Mouse (Mus musculus) cerebellum, adult 8-10 months (tissue): Measurements from ENCODE around the gene Trcg1.
A peak's percentile ranks its signal among the peaks of the same experiment; 100 is the strongest.
"Not testable (repeated sequence)": the region's sequence is repeated elsewhere in the genome, so short reads cannot be mapped to it uniquely, and the experiment has no call there.

Experiments
- DNase-seq: peaks from one replicate; pipeline ENCODE4 v3.0.0; 2022

Trcg1 gene

DNA sequence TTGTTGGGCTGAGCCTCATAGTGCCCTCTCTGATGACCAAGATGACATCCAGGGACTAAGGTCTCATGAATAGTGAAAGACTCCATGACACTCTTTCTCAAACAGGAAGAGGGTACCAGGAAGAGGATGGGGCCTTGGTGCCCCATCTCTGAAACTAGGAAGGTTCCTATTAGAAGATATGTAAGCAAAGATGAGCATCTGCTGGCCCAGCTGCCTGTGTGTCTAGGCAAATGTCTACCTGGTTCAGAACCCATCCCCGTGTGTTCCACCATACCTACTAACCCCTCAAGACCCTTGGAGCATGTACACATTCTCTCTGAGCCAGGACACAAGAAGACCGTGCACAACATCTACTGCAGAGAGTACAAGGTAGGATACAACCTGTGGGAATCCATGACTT, at the start of gene Trcg1:
Gene Trcg1, plus strand, starts transcription at position 301 of the 400 bp plus-strand sequence.
- no peak for DNase-seq

DNA sequence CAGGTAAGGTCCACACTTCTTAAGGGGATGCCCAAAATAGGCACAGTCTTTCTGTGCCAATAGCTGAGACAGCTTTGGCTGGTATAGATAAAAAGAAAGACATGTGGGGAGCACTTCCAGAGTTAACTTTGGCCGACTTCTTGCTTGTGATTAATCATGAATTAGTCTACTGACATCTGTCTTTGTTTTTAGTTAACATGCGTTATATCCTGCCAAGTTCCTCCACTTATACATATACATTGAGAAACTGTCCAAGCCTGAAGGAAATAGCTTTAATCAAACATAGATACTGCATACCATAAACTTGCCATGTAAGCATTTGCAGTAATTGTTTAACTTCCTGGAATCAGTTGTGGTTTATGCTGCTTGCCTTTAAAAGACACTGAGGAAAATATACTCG, 39.6 kb upstream of the Trcg1 start:
- DNase-seq = no peak

DNA sequence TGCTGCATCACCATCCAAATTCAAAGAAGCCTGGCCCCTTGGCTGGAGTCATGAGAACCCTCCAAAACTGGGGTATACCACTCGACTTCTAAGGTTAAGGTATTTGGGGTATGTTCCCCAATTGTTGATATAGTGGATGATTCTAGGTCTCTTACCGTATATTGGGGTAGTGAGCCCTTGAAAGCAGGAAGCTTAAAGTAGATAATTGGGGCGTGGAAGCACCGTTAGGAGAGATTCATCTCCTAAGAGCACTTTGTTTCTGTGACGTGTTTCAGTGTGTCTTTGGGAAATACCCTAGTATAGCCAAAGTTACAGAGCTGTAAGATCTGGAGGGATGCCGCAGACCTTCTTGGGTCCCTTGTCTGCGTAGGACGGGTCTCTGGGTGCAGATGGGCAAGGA, 38.9 kb upstream of the Trcg1 start:
- DNase-seq = no peak

DNA sequence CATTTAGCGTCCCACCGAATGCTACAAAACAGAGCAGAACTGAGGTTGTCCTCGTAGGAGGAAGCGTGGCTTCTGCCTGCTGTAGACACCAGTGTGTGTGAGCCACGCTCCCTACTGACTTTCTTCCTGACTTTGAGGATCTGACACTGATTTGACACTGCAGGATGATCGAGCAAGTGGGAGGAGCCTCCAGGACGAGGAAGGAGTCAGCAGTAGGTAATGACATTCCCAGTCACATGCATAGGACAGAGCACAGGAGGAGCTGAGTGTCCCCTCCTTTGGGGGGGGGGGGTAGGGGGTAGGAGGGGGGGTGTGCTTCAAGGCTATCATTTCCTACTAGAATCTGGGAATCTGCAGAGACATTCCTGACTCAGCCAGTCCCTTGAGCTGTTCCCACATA, 33.4 kb upstream of the Trcg1 start:
- DNase-seq = no peak

DNA sequence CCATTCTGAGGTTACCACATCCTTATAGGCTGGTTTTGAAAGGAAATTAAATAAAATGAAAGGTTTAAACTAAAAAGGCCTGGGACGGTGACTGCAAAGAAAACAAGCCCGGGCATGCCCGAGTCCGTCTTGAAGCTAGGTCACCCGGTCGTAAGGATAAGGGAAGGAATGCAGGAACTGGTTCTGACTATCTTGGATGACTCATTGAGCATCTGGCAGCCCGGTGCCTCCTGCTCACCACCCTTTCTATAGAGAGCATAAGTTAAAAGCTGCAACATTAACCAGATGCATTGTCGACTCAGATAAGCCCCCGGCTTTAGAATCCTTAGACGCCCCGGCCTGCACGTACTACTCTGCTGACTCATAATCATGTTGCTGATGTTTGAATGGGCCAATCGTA, 32.8 kb upstream of the Trcg1 start:
- not testable (repeated sequence) for DNase-seq

DNA sequence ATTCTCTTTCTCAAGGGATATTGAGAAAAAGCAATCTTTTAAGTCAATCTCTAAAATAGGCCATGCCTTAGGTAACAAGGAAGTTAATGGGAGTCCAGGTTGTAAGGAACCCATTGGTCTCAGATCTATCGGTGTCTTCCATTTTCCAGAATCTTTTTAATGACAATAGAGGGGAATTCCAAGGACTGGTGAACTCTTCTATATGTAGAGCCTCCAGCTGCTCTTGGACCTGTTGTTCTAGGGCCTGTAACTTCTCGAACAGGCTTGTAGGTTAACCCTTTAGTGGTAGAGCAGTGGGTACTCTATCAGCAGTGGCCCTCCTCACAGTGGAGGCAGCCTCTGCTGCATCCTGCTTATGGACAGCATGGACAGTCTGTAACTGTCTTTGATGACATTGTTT, 29.5 kb upstream of the Trcg1 start:
- no peak for DNase-seq

DNA sequence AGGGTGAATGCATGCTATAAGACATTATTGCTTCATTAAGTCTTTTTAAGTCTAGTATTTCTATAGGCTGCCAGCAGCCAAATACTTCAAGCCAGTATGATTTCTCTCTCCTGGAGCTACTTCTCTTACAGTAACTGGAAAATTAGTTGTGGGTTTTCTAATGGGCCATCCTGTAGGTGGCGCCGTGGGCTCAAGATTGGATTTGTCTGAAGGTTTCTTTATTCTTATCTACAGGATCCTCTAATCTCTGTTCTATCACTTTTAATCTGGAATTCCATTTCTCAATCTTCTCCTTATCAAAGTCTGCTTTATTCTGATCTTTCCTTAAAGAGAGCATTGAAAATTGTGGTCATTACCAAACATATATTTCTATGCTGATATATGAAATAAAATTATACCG, 27.0 kb upstream of the Trcg1 start:
- DNase-seq = peak; percentile 6

DNA sequence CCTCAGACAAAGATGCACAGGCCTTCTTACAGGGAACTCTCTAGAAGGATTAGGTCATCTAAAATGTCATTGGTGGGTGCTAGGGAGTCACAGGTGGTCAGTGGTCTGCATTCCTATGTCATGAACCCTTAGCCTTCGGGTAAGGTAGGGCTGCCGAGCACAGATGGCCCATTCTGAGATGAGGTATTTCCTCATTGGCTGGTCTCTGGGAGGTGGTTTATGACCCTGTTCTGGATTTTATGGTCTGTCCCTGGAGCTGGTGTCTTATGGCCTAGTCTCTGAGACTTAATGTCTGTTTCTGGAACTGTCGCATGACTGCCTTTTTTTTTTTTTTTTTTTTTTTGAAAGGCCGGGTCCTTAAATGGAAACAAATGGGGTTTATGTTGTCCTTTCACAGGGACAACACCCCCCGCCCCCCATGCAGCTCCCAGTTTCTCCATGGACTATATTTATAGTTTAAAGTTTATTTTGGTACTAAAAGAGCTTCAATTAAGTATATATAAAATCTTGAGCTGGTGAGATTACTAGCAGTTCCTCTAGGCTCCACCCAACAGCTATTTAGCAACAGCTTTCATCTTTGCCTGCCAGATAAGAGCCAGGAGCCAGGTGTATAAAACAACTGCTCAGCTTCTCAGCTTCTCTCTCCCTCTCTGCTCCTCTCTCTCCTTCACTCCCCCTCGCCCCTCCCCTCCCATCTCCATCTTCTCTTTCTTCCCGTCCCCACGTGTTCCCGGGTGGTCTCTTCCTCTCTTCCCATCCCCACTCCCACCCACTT, 23.7 kb upstream of the Trcg1 start:
- no peak for DNase-seq

DNA sequence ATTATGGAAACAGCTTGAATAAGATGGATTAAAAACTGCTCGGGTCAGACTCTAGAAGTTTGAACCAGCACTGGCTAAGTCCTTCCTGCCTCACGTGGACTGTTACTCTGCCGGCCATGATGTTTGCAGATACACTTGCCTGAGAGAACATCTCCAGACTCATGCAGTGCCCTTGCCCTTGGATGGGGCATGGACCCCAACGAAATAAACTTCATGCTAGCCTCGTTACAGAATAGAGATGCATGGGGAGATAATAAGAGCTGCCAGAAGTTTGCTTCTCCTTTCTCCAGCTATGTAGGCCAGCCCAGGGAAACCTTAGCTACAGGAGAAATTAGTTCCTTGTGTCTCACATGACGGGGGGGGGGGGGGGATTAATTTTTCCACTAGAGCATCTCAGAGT, 21.9 kb upstream of the Trcg1 start:
- no peak for DNase-seq

DNA sequence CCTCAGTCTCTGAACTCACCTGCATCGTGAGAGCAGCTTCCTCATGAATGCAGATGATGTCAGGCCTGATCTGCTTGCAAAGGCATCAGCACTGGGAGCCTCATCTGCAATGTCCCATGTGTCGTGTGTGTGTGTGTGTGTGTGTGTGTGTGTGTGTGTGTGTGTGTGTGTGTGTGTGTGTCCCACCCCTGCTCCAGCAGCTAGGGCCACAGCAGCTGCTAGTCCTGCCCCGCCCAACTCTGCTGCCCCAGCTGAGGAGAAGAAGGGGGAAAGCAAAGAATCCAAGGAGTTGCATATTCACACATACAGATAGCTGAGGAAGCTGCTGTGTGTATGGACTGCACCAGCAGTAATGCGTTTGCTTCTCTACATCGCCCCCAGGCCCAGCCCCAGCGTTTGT, 19.1 kb upstream of the Trcg1 start:
- DNase-seq = no peak

DNA sequence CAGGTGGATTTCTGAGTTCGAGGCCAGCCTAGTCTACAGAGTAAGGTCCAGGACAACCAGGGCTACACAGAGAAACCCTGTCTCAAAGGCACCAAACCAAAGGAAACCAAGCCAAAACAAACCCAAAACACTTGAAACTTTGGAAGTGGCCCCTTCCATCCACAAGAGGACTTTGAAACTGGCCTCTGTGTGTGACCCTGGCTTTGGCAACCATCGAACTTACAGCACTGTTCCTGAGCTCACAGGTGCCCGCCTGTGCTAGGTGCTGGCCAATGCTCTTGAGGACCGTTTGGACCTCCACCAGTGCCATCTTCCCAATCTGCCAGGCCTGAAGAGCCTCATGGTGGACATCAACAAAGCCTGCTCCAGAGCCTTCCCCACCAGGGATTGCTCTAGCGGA, 17.6 kb upstream of the Trcg1 start:
- no peak for DNase-seq

DNA sequence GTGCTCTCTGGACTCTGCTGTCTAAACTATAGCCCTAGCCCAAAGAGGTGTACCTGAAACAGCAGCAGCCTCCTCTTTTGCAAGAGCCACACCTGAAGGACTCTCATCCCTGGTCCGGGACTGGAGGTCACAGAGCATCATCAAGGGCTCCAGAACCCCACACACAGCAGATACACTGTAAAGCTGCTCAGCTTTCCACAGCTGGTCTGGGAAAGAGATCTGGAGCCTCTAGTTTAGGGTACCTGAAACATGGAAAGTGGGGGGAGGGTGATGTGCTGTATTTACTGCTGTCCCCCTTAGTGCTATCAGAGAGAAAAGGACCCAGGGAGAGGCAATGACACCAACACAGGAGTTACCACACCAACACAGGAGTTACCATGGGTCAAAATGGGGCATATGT, 16.8 kb upstream of the Trcg1 start:
- no peak for DNase-seq

DNA sequence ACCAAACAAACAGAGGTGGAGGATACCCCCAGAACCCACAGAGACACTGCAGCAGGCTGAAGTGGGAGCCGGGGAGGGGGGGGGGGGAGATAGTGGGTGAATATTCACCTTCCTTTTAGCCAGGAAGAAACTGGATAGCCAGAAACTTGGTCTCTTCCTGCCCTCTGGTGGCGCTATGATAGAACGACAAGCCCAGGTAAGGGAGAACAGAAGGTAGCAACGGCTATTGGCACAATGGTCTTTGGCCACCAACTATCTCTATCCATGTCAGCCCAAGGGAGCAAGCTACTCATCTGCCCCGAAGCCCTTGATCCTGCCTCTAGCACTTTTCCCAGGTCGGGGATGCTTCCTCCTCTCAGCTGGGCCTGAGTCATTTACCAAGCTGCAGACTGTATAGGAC, 16.0 kb upstream of the Trcg1 start:
- DNase-seq = peak; percentile 41

DNA sequence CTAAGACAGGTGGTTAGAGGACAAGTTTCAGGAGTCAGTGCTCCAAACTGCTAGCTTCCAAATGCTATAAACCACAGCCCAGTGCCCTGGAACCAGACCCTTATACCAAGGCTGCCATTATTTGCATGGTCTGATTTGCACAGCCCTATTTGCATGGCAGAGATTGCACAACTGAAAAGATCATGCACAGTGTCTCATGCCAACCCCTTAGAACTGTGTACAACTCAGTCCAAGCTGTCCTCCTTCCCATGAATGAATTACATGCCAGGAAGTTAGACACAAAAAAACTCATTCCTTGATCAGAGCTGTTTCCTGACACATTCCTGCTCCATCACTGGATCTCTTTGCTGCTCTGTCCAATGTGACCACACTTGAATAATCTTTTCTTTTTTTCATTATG, 13.0 kb upstream of the Trcg1 start:
- no peak for DNase-seq

DNA sequence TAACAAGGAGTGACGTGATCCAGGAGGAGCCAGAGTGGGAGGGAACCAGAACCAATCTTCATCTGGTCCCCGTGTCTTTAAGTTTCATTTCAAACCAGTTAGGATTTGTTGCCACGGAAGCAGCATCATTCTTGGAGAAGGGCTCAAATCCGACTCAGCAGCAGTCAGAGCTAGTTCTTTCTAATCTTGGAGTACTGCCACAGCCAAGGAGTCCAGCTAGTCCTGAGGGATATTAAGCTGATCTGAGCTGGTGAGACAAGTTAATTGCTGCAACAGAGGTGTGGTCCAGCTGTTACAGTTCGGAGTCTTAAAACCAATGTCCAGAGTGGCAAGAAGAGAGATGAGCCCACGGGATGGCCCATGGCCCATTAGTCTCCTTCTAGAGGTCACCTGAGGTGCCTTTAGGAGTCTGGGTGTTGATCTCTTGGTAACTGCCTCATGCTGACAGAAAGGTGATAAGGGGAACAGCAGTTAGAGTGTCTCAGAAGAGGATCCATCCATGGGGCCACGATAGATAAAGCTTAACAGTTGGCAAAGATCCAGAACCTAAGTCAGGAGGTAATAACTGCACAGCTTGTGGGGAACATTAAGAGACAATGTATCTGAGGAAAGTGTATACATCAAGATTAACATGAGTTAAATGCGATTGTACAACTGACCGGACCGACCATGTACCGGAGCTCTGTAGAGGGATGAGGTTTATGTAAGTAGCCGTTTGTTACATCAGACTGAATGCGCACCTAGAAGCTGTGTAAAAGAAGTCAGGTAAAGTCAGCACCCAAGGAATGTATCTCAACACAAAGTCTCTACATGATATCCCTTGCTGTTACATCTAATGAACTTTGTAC, 10.4 kb upstream of the Trcg1 start:
- no peak for DNase-seq

DNA sequence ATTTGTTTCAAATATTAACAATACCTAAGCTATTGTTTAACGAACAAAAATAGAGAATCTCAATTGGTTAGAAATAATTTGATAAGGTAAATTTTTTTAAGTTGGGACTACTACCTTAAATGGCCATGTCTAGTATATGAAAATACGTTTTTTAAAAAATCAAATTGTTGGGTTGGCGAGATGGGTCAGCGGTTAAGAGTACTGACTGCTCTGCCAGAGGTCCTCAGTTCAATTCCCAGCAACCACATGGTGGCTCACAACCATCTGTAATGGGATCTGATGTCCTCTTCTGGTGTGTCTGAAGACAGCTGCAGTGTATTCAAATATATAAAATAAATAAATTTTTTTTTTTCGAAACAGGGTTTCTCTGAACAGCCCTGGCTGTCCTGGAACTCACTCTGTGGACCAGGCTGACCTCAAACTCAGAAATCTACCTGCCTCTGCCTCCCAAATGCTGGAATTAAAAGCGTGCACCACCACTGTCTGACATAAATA, 9.7 kb upstream of the Trcg1 start:
- DNase-seq = not testable (repeated sequence)

DNA sequence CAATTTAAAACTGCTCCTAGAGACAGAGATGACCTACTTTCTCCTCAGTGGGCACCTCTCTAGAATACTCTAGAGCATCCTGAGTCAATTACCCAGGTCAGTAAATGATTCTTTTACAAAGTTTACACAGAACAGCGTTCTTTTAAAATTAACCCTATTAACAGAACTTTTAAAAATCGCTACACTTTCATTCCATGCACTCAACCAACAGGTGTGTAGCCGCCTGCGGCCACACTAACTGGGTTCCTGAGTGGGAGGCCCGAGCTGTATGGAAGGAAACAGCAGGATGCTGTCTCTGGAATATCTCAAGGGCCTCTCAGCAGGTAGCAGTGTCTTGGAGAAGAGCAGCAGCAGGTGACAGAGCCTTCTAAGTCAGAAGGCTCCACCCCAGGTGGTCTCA, 9.2 kb upstream of the Trcg1 start:
- no peak for DNase-seq

DNA sequence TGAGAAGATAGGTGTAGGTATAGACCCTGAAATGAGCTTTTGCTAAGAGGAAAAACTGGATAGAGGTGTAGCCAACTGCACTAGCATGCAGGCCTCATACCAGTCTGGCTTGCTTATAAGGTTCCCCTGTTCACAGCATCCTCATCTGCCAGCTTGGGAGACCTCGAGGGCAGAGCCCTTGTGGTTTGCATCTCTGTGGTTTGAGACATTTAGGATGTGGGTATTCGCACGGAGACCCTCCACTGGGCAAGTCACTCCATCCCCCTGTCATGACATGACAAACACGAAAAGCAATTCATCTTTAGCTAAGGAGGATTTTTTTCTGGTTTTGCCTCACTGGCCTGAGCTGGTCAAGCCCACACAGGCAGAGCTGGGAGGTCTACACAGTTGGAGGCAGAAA, 8.2 kb upstream of the Trcg1 start:
- DNase-seq = no peak

DNA sequence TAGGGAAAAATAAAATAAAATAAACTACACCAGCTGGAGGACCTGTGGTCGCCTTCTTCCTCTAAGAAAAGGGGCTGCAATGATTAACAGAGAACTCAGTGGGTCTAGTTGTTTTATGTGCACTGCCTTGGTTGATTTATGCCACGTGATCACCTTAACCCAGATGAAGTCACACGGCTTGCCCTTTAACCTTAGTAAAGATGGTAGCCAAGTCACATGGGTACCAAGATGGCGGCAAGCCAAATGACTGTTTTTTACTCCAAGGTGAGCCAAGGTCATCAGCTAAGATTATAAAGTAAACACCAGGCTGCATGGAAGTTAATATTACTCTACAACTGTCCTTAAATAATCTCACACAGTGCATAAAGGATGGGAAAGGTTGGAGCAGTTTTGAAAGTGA, 6.6 kb upstream of the Trcg1 start:
- DNase-seq = no peak

DNA sequence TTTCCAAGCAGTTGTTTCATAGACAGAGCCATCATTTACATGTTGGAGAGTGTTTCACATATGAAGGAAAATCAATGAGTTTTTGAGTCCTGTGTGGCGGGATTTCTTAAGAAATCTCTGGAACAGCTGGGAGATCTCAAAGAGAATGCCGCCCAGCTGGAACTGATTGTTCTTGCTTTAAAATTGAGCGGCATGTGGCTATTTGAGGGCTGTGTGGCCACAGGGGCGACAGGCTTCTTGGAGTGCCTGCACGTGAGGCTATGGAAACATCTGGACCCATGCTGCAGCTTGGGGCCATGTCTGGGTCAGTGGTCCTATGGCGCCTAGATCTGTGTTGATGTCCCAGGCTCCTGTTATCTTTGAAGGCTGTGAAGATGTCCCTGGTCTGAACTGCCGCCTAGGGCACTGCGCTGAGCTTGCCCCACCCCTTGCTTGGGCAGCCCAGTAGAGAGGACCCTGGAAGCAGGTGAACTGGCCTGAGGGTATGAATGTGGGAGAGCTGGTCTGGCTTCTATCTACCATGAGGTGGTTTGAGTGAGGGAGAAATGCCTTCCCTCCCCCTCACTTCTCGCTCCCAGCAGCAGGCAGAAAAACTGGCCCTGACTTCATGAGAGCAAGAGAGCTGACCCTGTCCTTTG, 6.1 kb upstream of the Trcg1 start:
- DNase-seq = no peak

DNA sequence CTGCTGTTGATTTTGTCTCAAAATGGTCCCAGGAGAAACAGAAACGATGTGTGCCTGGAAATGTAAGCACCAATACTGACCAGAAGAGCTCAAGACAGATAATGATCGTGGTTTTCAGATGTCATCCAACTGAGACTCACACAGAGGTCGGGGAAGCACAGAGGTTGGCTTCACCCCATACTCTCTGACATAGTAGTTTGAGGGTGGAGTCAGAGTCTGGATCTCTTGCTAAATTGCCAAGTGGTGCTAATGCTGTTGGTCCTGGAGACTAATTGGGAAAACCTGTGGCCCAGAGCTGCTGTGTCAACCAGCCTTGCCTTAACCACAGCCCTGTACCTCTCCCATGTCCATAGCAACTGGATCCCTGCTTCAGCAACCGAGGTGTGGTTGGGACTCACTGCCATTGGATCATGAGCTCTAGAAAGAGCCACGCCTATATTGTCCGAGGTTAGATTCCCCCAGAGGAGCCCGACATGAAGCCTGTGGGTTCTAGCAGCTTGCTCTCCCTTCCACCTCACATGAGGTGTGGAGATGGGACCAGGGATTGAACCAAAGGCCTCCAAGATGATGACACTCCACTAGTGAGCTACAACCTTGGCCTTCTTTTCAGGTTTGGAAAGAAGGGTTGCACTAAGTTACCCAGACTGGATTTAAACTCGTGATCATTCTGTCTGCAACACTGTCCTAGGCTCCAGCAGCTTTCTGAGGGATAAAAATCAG, 4.7 kb upstream of the Trcg1 start:
- DNase-seq = no peak

DNA sequence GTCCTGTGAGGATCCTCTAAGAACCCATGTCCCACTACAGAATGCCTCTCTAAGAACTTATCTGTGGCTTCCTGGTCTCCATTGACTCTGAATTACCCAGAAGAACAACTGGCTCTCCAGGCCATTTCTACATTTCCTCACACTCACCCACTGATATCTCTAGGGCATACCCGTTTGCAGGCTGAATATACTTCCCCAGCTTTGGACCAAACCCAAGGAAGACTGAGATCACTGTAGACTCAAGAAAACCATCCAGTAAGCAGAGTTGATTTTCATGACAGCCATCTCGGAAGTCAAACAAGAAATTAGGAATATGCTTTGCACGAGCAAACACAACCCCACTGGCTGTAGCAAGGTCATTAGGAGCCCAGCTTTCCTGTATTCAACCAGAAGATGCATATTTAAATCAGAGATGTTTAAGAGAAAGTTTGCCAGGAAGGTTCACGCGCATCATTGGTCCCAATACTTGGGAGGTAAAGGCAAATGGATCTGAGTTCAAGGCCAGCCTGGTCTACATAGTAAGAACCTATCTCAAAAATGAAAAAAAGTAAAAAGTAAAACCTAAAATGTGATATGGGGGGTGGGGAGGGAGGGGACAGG, 3.9 kb upstream of the Trcg1 start:
- DNase-seq = no peak

DNA sequence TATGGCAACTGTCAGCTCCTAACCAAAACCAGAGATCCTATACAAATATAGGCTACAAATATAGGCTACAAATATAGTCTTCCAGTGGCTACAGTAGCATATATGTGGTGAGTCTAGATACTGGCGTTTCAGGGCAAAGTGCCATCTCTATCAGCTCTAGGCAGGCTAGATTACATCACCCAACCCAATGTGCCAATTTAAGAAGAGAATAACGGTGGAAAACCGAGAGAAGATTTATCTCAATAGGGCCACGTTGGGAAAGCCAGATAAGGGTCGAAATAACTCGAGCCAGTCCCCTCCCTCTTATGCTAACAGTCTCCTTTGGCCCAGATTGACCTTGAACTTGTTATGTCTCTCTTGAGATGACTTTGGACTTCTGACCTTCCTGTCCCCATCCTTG, 3.2 kb upstream of the Trcg1 start:
- DNase-seq = no peak
